Mouse (Mus musculus) right cerebral cortex, adult 18-20 months (tissue): ENCODE results near the gene Liph.
"Not testable (repeated sequence)": the region's sequence is repeated elsewhere in the genome, so short reads cannot be mapped to it uniquely, and the experiment has no call there.

ENCODE experiments used
- DNase-seq: peaks from one replicate; pipeline ENCODE4 v3.0.0; 2022; ENCODE audit warnings: mixed read lengths

The Liph gene

DNA sequence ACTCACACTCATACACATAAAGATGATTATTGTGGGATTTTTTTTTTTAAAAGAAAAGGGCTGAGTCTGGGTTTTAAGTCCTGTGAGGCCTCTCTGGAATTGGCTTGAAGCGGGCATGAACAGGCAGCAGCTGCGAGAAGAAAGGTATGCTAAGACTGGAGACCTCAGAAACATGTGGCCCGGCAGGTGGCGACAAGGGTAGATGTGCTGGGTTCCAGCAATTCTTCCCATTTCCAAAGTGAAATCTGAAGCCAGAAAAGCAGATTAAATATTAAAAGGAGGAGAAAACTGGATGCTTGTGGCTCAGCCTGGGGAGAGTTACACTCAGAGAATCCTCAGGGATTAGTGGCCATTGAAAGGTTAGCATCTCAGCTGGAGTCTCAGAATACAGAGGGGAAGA, 24.0 kb downstream of the Liph start:
- no peak for DNase-seq

DNA sequence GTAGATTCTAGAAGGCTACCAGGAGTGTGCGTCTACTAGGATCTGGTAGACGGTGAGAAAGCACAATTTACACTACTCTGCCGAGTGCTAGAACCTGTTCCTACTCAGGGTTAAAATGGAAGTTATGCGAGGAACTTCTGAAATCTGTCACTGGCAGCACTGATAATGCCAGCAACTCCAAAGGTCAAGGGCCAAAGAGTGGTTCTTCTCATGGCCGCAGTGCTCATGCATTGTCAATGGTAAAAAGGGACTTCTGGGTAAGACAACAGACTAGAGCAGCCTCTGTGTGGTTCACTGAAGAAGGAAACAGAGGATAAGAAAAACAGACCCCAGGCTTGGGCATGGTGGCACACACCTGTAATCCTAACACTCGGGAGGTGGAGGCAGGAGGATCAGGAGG, 24.9 kb downstream of the Liph start:
- no peak for DNase-seq

DNA sequence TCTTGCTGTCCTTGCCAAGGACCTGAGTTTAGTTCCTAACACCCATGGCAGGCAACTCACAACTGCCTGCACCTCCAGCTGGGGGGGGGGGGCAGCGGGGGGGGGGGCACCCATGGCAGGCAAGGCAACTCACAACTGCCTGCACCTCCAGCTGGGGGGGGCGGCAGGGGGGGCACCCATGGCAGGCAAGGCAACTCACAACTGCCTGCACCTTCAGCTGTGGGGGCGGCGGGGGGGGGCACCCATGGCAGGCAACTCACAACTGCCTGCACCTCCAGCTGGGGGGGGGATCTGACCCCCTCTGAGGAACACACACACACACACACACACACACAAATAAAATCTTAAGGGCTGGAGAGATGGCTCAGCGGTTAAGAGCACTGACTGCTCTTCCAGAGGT, 25.6 kb downstream of the Liph start:
- DNase-seq: no peak

DNA sequence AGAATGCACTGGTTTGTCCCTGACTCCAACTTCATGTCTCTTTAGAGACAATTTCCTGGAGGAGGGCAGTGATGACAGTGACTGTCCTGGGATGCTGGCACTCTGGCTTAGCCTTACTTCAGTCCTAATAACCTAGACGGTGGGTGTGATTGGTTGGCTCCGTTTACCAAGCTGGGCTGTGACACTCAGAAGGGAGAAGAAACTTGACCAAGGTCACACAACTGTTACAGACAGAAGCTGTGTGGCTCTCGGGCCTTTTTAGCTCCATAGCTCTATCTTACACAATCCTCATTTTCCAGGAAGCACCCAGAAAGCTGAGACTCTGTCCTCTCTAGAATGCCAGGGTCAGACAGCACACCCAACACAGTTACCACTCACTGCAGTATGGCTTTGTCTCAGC, 29.9 kb downstream of the Liph start:
- no peak for DNase-seq

DNA sequence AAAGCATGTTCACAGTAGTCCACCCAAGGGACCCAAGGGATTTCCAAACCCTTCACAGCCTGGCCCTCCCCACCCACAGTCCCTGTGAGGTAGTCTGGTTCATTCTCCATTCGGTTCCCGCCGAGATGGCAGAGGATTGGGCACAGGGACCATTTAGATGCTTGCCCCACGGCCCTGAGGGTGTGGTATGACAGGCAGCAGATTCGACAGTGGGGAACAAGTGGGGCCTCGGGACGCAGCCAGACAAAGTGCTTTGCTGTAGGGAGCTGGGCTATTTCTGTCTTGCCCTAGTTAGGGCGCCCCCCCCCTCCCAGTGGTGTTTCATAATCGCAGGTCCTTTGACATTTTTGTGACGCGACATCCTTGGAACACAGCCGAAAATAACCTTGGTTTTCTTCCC, 39.9 kb downstream of the Liph start:
- DNase-seq: no peak

DNA sequence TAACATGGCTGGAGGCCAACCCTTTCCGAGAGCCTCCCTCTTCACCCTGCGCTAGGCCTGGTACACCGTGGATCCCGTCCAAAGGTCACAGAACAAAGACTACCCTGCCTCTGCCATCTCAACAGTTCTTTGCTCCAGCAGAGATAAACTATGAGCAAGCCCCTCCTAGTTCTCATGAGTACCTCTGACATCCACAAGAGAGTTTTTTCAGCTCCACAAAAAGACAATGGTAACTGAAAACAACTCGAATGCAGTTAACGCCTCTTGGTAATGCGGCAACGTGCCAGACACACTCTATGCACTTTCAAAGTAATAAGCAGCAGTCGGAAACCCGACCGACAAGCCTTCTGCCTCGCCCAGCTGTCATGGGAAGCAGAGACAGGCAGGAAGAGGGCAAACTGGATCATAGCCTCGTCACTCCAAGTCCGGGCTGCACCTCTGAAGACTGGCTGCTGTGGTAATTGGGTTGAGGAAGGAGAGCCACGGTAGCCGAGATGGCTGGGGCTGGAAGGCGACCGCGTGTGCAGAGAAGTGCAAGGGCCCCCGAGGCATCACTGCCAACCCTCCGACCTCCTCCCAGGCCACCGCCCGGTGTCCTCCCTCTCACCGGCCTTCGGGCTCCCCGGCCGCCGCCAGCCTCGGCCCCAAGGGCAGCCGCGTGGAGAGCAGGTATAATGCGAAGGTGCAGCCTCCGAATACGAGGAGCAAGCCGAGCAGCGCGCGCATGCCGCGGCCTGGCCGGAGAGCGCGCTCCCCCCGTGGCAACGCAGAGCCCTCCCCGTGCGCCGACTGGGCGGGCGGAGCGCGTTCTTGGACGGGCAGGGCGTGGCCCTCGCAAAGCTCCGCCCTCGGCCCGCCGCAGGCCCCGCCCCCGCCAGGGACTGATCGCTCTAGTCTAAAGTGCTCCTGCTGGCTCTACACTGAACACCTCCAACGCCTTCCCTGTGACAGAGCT, 48.4 kb downstream of the Liph start, which contains the start of gene Tmem41a:
TSS of gene Tmem41a (minus strand) at position 792 of the 955 bp plus-strand sequence.
- peak; percentile 93 for DNase-seq

DNA sequence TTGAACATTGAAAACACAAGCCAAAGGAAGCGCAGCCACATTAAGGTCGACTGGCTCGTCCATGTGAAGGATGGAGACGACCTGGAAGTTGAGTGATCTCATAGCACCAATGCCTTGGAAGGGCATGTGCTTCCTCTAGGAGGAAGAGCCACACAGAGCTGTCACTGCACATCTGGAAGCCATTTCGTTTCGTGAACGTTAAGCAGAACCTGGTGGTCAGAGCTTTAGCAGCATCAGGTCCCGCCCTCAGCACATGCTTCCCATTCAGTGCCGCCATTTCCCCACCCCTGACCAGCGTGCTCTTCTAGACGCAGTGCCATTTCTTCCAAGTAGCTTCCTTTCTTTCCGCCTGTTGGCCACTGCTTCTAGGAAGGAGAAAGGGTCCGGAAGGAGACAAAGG, 67.0 kb downstream of the Liph start:
- DNase-seq: no peak

DNA sequence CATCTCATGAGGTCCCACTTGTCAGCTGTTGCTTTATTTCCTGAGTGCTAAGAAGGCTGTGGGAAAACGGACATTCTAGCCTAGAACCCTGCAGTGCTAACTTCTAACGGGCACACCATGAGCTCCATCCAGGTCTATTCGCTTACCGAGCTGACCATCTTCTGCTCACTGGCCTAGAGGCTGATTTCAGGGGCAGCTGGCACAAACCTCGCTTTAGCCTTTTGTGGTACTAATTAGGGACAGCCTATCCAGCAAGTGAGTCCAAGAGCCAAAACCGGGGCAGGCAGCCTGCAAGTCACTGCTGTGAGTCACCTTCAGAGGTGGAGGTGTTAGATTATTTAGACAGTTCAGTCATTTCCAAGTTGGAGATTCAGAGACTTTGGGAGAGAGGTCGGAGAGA, 78.8 kb downstream of the Liph start:
- no peak for DNase-seq

DNA sequence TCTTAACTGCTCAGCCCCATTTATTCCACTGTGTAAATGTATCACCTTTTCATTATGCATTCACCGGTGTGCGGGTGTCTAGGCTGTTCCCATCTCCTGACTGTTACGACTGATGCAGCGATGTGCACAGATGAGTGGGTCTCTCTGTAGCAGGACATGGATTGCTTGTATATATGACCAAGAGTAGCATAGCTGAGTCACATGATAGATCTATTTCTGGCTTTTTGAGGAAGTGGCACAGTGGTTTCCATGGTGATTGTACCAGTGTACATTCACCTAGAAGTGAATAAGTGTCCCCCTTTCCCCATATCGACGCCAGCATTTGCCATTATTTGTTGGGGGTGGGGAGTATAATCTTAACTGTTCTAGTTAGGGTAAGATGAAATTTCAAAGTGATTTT, 82.1 kb downstream of the Liph start:
- DNase-seq: no peak

DNA sequence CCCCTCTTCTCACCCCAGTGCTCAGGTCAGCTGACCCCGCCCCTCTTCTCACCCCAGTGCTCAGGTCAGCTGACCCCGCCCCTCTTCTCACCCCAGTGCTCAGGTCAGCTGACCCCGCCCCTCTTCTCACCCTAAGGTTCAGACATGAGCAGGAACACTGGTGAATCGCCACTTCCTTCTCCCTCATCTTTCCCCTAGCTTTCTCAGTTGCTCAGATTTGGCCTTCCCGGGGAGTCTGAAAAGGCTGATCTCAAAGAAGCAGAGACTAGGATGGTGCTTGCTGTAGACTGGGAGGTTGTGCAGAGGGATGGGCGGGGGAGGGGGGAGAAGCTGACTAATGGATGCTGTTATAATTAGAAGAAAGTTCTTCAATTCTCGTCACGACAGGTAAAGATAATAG, 86.6 kb downstream of the Liph start:
- not testable (repeated sequence) for DNase-seq

DNA sequence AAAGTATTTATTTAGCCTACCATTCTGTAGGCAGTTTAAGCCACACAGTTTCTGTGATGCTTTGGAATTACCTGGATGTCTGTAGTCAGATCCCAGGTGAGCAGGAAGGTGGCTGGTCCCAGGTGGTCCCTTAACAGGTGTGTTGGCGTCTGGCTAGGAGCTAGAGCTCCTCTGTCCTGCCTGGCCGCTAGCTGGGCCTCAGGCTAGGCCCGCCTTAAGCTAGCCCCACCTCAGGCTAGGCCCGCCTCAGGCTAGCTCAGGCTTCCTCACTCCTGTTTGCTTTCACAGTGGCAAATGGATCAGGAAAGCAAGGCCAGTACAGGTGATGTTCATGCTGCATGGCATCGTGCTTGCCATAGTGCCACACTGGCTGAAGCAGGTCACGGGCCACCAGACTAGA, 88.6 kb downstream of the Liph start:
- no peak for DNase-seq

DNA sequence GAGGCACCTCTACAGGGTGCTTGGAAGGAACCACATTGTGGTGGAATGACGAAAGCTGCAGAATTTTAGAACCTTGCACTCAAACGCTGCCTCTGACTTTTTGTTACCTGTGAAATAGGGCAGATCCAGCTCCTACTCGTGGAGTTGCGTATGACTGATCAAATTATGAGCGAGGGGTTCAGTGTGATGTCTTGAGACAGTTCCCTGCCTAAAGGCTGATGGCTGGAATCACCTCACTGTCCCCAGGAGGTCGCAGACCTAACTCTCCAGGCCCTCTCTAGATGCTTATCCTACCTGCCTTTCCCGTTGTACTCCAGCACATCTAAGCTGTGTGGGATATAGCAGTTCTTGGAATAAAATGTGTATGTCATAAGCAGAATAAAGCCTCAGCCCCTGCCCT, 89.5 kb downstream of the Liph start:
- no peak for DNase-seq

DNA sequence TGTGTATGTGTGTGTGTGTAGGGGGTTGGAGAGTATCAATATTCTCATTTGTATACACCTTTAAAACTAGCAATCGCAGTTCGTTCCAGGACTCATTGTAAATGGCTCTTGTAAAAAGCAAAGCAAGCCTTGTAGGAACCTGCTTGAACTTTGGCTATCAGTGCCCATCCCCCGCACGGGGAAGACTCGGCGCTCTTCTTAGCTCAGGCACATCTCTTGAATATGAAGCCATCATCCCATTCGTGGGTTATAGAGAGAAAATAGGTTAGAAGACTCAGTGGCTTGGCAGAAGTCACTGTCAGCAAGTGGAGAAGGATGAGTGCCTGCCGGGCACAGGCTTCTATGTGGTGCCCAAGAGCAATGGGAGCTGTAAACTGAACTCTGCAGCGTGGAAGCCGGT, 90.8 kb downstream of the Liph start:
- no peak for DNase-seq
